Mouse (Mus musculus): ENCODE measurements around the gene Igsf23. TPM values are rescaled to one million over a fixed set of nuclear protein-coding genes. Genes with fewer than 3 reads are reported as not detected.
"Not testable (repeated sequence)": the region's sequence is repeated elsewhere in the genome, so short reads cannot be mapped to it uniquely, and the experiment has no call there.

Igsf23 gene
- polyA plus RNA-seq, 1 experiment from 2014 or later = not detected

DNA sequence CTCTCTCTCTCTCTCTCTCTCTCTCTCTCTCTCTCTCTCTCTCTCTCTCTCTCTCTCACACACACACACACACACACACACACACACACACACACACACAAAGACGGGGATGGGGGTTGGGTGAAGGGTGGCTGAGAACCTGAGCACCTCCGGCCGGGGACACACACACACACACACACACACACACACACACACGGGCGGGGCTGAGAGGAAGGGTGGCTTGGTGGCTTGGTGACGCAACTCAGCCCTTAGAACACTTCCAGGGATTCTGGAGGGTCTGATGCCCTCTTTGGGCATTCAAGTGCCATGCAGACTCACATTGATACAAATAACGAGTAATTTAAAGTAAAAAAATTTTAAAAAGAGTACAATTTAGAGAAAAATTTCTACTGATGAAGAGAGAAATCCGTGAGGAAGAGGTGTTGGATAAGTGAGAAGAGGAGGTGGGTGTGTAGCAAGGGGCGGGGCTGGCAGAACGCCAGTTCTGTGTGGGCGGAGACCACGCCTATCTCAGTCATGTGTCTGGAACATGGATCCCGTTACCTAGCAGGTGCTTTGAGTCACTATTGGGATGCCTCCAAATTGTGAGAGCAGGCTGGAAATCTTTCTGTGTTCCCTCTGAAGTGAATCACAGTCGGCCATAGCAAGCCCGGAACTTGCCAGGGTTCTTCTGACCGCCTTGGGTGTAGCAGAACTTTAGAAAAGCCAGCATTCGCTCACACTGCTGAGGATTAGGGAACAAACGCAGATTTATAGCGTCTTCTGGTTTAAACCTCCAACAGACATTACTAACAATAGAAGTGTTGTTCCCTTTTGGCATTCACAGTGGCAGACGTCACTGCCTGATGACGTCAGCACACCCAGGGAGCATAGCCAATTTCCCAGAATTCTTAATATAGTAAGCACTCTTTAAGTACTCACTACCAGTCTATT is 17.4 kb downstream of the Igsf23 start:
- no peak overlapping the region for H3K27ac ChIP-seq
- no peaks in the 10 kb centered on the region for H3K36me3 ChIP-seq
- peaks cover 20% of the 10 kb centered on the region for H3K27me3 ChIP-seq
- no peak overlapping the region for H3K9ac ChIP-seq
- H3K4me2 ChIP-seq = peak overlapping the region; percentile 31
- H3K4me1 ChIP-seq = peaks cover 7% of the 10 kb centered on the region; the same call in 1 of the 2 replicates
- 0 out of 2 replicates have a peak overlapping the region, but pooled peaks have one; percentile 14 for H3K4me3 ChIP-seq
- H3K9me3 ChIP-seq = no peaks in the 10 kb centered on the region
- ATAC-seq (ENCODE audit: insufficient number of reproducible peaks, insufficient read depth, low FRiP score, low TSS enrichment, low read depth) = 0 out of 2 replicates have a peak, but pooled peaks have one; percentile 44
- WGBS = 22% methylated on average over 21 of the region's 21 CpGs

DNA sequence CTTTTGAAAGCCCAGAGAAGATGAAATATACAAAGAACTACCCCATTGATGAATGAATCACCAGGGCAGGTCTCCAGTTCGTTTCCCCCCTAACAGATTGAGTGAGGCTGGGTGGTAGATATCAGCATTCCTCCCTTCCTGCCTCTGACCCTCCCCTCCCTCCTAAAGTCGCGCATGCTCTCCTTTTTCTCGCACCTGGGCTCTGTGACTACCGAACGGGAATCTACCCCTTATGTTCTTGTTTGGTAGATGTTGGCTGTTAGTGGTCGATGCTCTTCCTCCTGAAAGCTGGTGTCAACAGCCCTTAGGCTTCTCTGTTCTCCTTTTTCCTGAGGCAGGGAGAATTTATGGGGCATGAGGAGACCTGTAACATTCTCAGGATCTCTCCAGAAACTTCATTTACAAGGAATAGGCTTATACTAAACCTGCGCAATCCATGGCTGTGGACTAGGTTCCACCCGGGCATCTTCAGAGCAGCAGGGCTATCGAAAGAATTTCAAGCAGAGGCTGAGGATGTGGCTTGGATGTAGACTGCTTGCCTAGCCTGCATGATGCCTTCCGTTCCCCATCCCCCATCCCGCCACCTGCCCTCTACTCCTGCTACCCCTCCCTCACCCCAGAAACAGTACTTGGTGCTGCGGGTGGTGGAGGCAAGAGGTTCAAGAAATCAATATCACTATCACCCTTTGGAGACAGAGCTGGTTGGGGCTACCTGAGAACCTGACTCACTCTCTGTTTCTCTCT is 18.3 kb downstream of the Igsf23 start:
- no peak overlapping the region for H3K9ac ChIP-seq
- no peak overlapping the region for H3K4me2 ChIP-seq
- H3K36me3 ChIP-seq = no peaks in the 10 kb centered on the region
- WGBS = 24% methylated on average over 13 of the region's 13 CpGs
- ATAC-seq (ENCODE audit: insufficient number of reproducible peaks, insufficient read depth, low FRiP score, low TSS enrichment, low read depth) = no peak
- no peak overlapping the region for H3K27ac ChIP-seq
- H3K27me3 ChIP-seq = peaks cover 20% of the 10 kb centered on the region
- peaks cover 7% of the 10 kb centered on the region; the same call in 1 of the 2 replicates for H3K4me1 ChIP-seq
- H3K4me3 ChIP-seq = no peak overlapping the region
- H3K9me3 ChIP-seq = no peaks in the 10 kb centered on the region

DNA sequence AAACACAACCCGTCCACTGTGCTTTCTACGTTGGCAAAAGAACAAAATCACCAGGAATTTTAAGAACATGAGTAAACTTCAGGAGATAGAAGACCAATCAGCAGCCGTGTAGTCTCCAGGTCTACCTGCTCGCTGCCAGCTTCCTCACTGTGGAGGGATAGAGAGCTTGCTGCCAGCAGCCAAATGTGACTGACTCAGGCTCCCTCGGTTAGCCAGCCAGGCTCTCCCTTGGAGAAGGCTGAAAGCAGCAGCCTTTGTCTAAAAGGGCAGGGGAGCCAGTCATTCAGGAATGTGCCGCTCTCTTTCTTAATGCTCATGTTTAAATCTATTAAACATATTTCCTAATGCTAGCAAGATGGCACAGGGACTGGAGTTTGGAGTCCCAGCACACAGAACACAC is 20.1 kb downstream of the Igsf23 start:
- 79% methylated on average over 6 of the region's 6 CpGs for WGBS
- H3K4me1 ChIP-seq; H3K4me3 ChIP-seq; ATAC-seq (ENCODE audit: insufficient number of reproducible peaks, insufficient read depth, low FRiP score, low TSS enrichment, low read depth); H3K9ac ChIP-seq; H3K9me3 ChIP-seq; H3K4me2 ChIP-seq; H3K36me3 ChIP-seq; H3K27ac ChIP-seq: not testable (repeated sequence)
- H3K27me3 ChIP-seq = peaks cover 20% of the 10 kb centered on the region

DNA sequence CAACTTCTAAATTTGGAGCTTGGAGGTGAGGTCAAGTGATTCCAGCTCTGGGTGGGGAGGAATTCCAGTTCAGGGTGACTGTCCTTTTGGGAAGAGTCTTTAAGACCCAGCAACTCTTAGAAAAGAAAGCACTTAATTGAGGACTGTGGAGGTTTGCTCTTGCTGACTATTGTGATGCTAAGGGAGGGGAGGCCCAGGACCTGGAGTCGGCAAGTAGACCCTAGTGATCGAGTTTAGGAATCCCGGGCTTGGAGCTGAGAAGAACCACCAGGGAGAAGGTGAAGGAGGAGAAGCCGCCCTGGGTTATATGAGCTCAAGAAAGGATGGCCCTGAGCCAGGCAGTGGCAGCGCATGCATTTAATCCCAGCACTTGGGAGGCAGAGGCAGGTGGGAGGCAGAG is 22.1 kb downstream of the Igsf23 start:
- ATAC-seq (ENCODE audit: insufficient number of reproducible peaks, insufficient read depth, low FRiP score, low TSS enrichment, low read depth) = no peak
- Histone ChIP-seq H3K36me3 (no peaks in the 10 kb centered on the region), H3K27ac (no peak overlapping the region), H3K9ac (no peak overlapping the region), H3K9me3 (no peaks in the 10 kb centered on the region), H3K4me1 (peaks cover 6% of the 10 kb centered on the region; the same call in 1 of the 2 replicates), H3K4me2 (no peak overlapping the region), H3K27me3 (peaks cover 19% of the 10 kb centered on the region), H3K4me3 (no peak overlapping the region)
- WGBS = 59% methylated on average over 5 of the region's 5 CpGs

DNA sequence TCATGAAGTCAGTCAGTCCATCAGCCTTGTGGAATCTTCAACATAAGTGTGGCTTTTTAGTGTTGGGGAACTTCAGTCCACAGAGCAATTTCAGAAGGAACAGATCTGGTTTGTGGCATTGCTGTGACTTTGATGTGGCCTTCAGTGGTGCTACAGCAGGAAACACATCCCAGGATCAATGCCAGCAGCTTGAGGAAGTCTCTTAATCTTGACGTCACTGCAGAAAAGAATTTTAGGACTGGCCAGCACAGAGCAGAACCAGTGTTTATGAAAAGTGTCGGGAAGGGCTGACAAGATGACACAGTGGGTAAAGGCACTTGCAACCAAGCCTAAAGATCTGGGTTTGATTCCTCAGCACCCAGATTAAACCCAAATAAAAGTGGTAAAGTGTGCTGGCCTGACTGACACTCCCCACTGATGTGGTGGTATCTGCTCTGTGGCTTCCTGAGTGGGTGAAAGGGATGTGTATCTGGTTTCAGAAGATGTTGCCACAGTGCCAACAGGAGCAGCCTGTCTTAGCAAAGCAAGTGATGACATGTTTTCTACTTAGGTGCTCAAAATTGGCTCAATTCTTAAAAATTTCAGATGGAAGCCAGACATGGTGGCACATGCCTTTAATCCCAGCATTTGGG is 23.6 kb downstream of the Igsf23 start:
- no peaks in the 10 kb centered on the region for H3K36me3 ChIP-seq
- no peaks in the 10 kb centered on the region for H3K9me3 ChIP-seq
- H3K27me3 ChIP-seq = peaks cover 8% of the 10 kb centered on the region
- WGBS = 59% methylated on average over 2 of the region's 2 CpGs
- no peak overlapping the region for H3K4me2 ChIP-seq
- no peak overlapping the region for H3K9ac ChIP-seq
- no peak for ATAC-seq (ENCODE audit: insufficient number of reproducible peaks, insufficient read depth, low FRiP score, low TSS enrichment, low read depth)
- H3K4me3 ChIP-seq = no peak overlapping the region
- 0 out of 2 replicates have a peak, but pooled peaks cover 4% of the 10 kb centered on the region for H3K4me1 ChIP-seq
- H3K27ac ChIP-seq = no peak overlapping the region

DNA sequence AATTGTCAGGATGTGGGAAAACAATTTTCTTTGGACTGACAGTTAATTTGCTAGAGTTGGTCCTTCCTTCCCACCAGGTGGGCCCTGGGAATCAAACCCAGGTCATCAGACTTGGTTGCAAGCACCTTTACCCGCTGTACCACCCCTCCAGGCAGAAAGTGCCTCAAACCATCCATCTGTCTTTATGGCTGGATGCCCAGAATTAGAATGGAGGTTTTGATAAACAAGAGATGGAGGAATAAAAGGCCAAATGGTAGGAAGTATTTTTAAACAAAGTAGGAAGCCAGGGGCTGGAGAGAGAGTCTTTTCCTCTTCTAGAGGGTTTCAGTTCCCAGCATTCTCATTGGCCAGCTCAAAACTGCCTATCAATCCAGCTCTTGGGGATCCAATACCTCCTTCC is 25.2 kb downstream of the Igsf23 start:
- no peak overlapping the region for H3K4me2 ChIP-seq
- 57% methylated on average over 1 of the region's 1 CpGs for WGBS
- H3K9me3 ChIP-seq = no peaks in the 10 kb centered on the region
- no peak overlapping the region for H3K4me3 ChIP-seq
- H3K27ac ChIP-seq = no peak overlapping the region
- no peaks in the 10 kb centered on the region for H3K36me3 ChIP-seq
- no peak overlapping the region for H3K9ac ChIP-seq
- H3K4me1 ChIP-seq = peaks cover 4% of the 10 kb centered on the region; the same call in 1 of the 2 replicates
- no peaks in the 10 kb centered on the region for H3K27me3 ChIP-seq
- no peak for ATAC-seq (ENCODE audit: insufficient number of reproducible peaks, insufficient read depth, low FRiP score, low TSS enrichment, low read depth)

DNA sequence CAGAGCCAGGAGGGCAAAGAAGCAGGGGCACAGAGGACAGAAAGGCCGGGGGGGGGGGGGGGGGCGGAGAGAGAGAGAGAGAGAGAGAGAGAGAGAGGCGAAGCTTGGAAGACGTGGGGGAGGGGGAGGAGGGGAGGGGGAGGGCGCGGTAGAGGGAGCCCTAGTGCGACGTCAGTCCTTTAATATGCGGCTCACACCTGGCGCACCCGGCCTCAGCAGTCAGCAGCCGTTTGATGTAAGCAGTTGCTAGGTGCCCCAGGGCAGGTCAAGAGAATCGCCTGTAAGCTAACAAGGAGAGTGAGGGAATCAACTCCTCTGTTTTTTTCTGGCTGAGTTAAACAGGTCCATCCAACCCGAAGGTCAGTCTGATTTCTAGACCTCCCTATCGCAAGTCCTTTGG is 26.8 kb downstream of the Igsf23 start:
- no peak overlapping the region for H3K27ac ChIP-seq
- H3K27me3 ChIP-seq = no peaks in the 10 kb centered on the region
- no peak overlapping the region for H3K9ac ChIP-seq
- WGBS = 11% methylated on average over 11 of the region's 15 CpGs
- ATAC-seq (ENCODE audit: insufficient number of reproducible peaks, insufficient read depth, low FRiP score, low TSS enrichment, low read depth) = no peak
- peaks cover 11% of the 10 kb centered on the region for H3K4me1 ChIP-seq
- H3K36me3 ChIP-seq = no peaks in the 10 kb centered on the region
- no peak overlapping the region for H3K4me3 ChIP-seq
- H3K4me2 ChIP-seq = no peak overlapping the region
- no peaks in the 10 kb centered on the region for H3K9me3 ChIP-seq

DNA sequence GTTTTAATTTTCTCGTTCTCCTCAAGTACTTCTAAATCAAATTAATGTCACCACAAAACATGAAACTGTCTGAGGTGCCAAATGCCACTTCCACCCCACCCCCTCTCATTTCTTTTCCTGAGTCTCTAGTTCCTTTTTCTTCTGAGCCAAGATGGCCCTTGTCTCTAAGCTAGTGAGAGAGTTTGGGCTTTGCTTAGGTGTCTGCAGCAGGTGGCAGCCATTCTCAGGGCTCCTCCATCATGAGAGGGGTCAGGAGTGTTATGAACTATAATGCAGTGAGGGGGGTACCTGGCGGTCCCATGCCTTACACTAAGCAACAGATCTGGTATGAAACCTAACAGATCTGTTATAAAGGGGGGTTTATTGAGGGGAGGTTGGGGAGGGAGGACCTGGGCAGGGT is 27.2 kb downstream of the Igsf23 start:
- H3K4me1 ChIP-seq = peaks cover 11% of the 10 kb centered on the region
- no peak overlapping the region for H3K9ac ChIP-seq
- ATAC-seq (ENCODE audit: insufficient number of reproducible peaks, insufficient read depth, low FRiP score, low TSS enrichment, low read depth) = no peak
- H3K4me3 ChIP-seq = no peak overlapping the region
- no peaks in the 10 kb centered on the region for H3K27me3 ChIP-seq
- no peaks in the 10 kb centered on the region for H3K9me3 ChIP-seq
- H3K27ac ChIP-seq = no peak overlapping the region
- no peak overlapping the region for H3K4me2 ChIP-seq
- WGBS = 45% methylated on average over 2 of the region's 2 CpGs
- H3K36me3 ChIP-seq = 0 out of 2 replicates have a peak, but pooled peaks cover 4% of the 10 kb centered on the region

DNA sequence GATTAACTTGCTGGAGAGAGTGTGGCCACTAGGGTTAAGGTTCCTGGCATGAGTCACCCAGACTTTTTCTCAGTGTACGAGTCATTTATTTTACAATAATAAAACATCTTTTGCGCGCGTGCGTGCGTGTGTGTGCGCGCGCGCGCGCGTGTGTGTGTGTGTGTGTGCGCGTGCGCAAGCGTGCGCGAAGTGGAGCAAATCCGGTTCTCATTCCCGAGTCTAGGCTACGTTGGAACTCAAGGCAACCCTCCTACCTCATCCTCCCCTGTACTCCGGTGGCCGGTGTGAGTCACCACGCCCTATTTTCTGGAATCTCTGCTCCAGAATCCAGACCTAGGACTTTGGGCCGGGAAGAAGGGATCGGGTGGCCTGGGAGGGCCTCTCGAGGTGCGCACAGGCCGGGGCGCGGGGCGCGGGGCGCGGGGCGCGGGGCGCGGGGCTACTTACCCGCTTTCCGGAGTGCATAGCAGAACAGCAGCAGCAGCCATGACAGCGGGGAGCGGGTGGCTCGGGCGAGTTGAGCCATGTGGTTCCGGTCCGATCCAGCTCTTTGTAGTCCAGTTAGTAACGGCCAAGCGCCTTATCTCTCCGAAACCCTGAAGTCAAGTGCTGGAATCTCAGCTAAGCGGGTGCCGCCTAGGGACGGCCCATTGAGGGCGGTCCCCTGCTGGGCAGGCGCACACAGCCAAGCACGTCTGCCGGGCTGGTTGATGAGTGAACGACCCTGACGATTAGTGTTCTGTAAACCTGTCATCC is 29.9 kb downstream of the Igsf23 start, which contains the start of gene Pvr:
Gene Pvr (minus strand): TSS at position 655 of the 756 bp plus-strand sequence.
- peak within 1 kb of the TSS; percentile 68 for H3K4me2 ChIP-seq
- no peaks in the 10 kb centered on the region for H3K9me3 ChIP-seq
- H3K4me1 ChIP-seq = peaks cover 11% of the 10 kb centered on the region
- H3K9ac ChIP-seq = peak within 1 kb of the TSS; percentile 80
- H3K4me3 ChIP-seq = peak within 1 kb of the TSS; percentile 71
- ATAC-seq (ENCODE audit: insufficient number of reproducible peaks, insufficient read depth, low FRiP score, low TSS enrichment, low read depth) = peak; percentile 76
- no peaks in the 10 kb centered on the region for H3K27me3 ChIP-seq
- H3K27ac ChIP-seq = peak within 1 kb of the TSS; percentile 71
- WGBS = under 1% methylated on average over 60 of the region's 60 CpGs
- H3K36me3 ChIP-seq = peaks cover 27% of the 10 kb centered on the region

DNA sequence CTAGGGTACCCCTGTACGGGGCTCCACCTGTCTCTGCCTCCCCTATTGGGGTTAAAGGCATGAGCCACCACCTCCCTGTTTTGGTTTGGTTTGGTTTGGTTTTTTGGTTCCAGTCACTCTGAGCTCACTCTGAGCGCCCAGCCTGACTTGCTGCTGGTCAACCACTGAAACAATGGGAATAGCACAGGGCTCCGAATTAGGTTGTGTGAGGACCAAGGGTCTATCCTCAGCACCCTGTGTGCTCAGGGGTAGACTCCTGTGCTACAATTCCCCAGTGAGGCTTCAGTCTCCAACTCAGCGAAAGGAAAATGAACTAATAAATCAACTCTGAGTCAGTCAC is 30.4 kb downstream of the Igsf23 start:
- H3K4me1 ChIP-seq = peaks cover 11% of the 10 kb centered on the region
- peak overlapping the region; percentile 80 for H3K9ac ChIP-seq
- ATAC-seq (ENCODE audit: insufficient number of reproducible peaks, insufficient read depth, low FRiP score, low TSS enrichment, low read depth) = 0 out of 2 replicates have a peak, but pooled peaks have one; percentile 13
- H3K4me2 ChIP-seq = peak overlapping the region; percentile 68
- H3K9me3 ChIP-seq = no peaks in the 10 kb centered on the region
- no peak overlapping the region for H3K27ac ChIP-seq
- peaks cover 33% of the 10 kb centered on the region for H3K36me3 ChIP-seq
- 30% methylated on average over 4 of the region's 4 CpGs for WGBS
- H3K4me3 ChIP-seq = peak overlapping the region; percentile 71
- no peaks in the 10 kb centered on the region for H3K27me3 ChIP-seq

DNA sequence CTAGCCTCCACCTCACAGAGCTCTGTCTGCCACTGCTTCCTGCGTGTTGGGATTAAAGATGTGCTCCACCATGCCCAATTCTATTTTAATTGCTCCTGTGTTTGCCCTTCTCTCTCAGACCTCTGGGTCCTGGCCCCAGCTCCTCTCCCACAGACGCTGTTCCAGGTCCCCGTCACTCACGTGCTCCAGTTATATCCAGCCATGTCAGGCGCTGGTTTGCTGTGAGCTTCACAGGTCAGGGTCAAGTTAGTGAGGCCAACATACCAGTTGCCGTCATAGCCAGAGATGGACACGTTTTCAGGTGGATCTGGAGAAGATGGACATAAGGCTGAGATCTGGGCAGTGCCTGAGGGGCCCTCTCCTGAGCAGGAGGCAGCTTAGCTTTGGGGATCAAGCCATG is 36.0 kb downstream of the Igsf23 start:
- Histone ChIP-seq H3K4me1 (no peaks in the 10 kb centered on the region), H3K9me3 (no peaks in the 10 kb centered on the region), H3K27me3 (no peaks in the 10 kb centered on the region), H3K4me2 (no peak overlapping the region), H3K36me3 (peaks cover 69% of the 10 kb centered on the region), H3K9ac (no peak overlapping the region), H3K27ac (no peak overlapping the region), H3K4me3 (no peak overlapping the region)
- no peak for ATAC-seq (ENCODE audit: insufficient number of reproducible peaks, insufficient read depth, low FRiP score, low TSS enrichment, low read depth)
- 89% methylated on average over 7 of the region's 7 CpGs for WGBS
